Mouse (Mus musculus): ENCODE results near the gene Mettl8.

DNA sequence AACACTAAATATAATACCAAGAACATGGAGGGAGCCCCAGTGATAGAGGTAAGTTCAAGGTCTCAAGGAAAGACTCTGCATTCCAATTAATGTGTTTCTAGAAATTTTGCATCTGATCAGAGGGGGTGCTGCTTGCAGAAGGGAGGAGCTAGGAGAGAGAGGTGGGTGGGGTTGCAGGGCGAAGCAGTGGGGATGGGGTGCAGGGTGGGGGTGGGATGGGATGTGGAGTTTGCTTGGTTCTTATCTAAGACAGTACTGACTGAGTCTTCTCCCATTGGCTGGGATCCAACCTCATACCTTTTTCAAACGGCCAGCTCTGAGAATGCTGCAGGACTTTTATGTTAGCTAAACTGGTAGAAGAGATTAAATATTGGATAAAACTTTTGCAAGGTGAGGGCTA is 56.6 kb downstream of the Mettl8 start:
- TF ChIP-seq POLR2A (IDR thresholded peaks at IDR 0.05; ENCODE audit: insufficient read length, low read depth) (no peak), E2F4 (IDR thresholded peaks at IDR 0.05; ENCODE audit: insufficient read depth) (no peak), MAX (IDR thresholded peaks at IDR 0.05; ENCODE audit: low read depth) (no peak), POLR2AphosphoS2 (IDR thresholded peaks at IDR 0.05; ENCODE audit: insufficient read length, low read depth) (no peak), TCF12 (IDR thresholded peaks at IDR 0.05; ENCODE audit: insufficient read depth, poor library complexity, severe bottlenecking) (no peak), MYOG (IDR thresholded peaks at IDR 0.05; ENCODE audit: control insufficient read depth in 1 of 3, insufficient read depth in 1 of 3, insufficient read length in 2 of 3, low read depth in 2 of 3) (no peak), USF1 (IDR thresholded peaks at IDR 0.05; ENCODE audit: low read depth) (no peak), MYOD1 (IDR thresholded peaks at IDR 0.05; ENCODE audit: control insufficient read depth in 1 of 3, insufficient read length in 2 of 3, low read depth in 2 of 3) (no peak), CEBPB (IDR thresholded peaks at IDR 0.05; ENCODE audit: insufficient read depth, poor library complexity, severe bottlenecking) (no peak), REST (IDR thresholded peaks at IDR 0.05; ENCODE audit: insufficient read depth, insufficient read length) (no peak)

Data from myocyte (in vitro differentiated cells).